Mouse (Mus musculus) MEL (cell line): ENCODE measurements at regions not wholly inside any gene's neighbourhood (a gene's known extent, or its start where the extent isn't known, plus 50 kb on each side); places are given as distances from the start of the nearest gene placed in this dataset.
A peak's percentile ranks its signal among the peaks of the same experiment; 100 is the strongest.

Experiments
- DNase-seq: peaks from one replicate; pipeline ENCODE4 v3.0.0; 2011; ENCODE audit warnings: low read depth, low spot score
- H3K27ac ChIP-seq: 2 replicates; pipeline ENCODE4 v1.5.1; 2012; ENCODE audit warnings: low read depth, mild to moderate bottlenecking, control low read depth, low read length, moderate library complexity; ENCODE audit not compliant: control insufficient read depth
- H3K27me3 ChIP-seq, 2 experiments: fragments of 150-350 bp in 1 of 2; sonication (generic) in 1 of 2; 2 replicates each; pipeline ENCODE4 v1.6.1; 2012; ENCODE audit warnings: low read length in 2 of 2, mild to moderate bottlenecking in 2 of 2, improper control_type of control experiment in 1 of 2, moderate library complexity in 1 of 2; ENCODE audit not compliant: insufficient read depth in 2 of 2, control insufficient read depth in 1 of 2
- H3K36me3 ChIP-seq, 2 experiments: 2 replicates each; pipeline ENCODE4 v1.6.1; 2012 to 2014; ENCODE audit warnings: low read length in 2 of 2, improper control_type of control experiment in 1 of 2, inconsistent platforms in 1 of 2, mild to moderate bottlenecking in 1 of 2; ENCODE audit not compliant: insufficient read depth in 2 of 2, control insufficient read depth in 1 of 2
- H3K4me1 ChIP-seq, 2 experiments: fragments of 150-350 bp in 1 of 2; sonication (generic) in 1 of 2; 2 replicates each; pipeline ENCODE4 v1.6.1; 2012; ENCODE audit warnings: low read length in 2 of 2, improper control_type of control experiment in 1 of 2, mild to moderate bottlenecking in 1 of 2; ENCODE audit not compliant: insufficient read depth in 2 of 2, control insufficient read depth in 1 of 2
- H3K4me3 ChIP-seq, 2 experiments: fragments of 150-350 bp in 1 of 2; sonication (generic) in 1 of 2; 2 replicates each; pipeline ENCODE4 v1.5.1; 2012; ENCODE audit warnings: low read depth in 2 of 2, low read length in 2 of 2, mild to moderate bottlenecking in 2 of 2, moderate library complexity in 2 of 2, control low read depth in 1 of 2, improper control_type of control experiment in 1 of 2; ENCODE audit not compliant: control insufficient read depth in 1 of 2, insufficient read depth in 1 of 2
- H3K79me2 ChIP-seq: 2 replicates; pipeline ENCODE4 v1.6.1; 2012; ENCODE audit warnings: mild to moderate bottlenecking, low read length, moderate library complexity; ENCODE audit not compliant: control insufficient read depth, poor library complexity, insufficient read depth
- H3K9ac ChIP-seq: 2 replicates; pipeline ENCODE4 v1.6.1; 2012; ENCODE audit warnings: low read depth, mild to moderate bottlenecking, control low read depth, low read length, moderate library complexity; ENCODE audit not compliant: control insufficient read depth, poor library complexity, severe bottlenecking
- H3K9me3 ChIP-seq: fragments of 150-350 bp; sonication (generic); replicated peaks from 2 replicates; pipeline ENCODE4 v1.6.1; 2012; ENCODE audit warnings: mild to moderate bottlenecking, low read length, improper control_type of control experiment, moderate library complexity; ENCODE audit not compliant: insufficient read depth
- BHLHE40 ChIP-seq: IDR thresholded peaks from 2 replicates; pipeline ENCODE4 v1.6.1; 2012; ENCODE audit warnings: low read depth, mild to moderate bottlenecking, inconsistent platforms, low read length, improper control_type of control experiment, borderline replicate concordance
- CHD1 ChIP-seq: IDR thresholded peaks from 2 replicates; pipeline ENCODE4 v1.6.1; 2012; ENCODE audit warnings: low read depth, mild to moderate bottlenecking, inconsistent platforms, low read length, improper control_type of control experiment
- CTCF ChIP-seq, 3 experiments: IDR thresholded peaks in 2 of 3; conservative IDR thresholded peaks in 1 of 3; 2 replicates each; pipeline ENCODE4 v1.5.1; 2011 to 2012; ENCODE audit warnings: low read length in 3 of 3, low read depth in 2 of 3, mild to moderate bottlenecking in 2 of 3, improper control_type of control experiment in 1 of 3, inconsistent platforms in 1 of 3, mixed read lengths in 1 of 3, moderate library complexity in 1 of 3; ENCODE audit not compliant: control insufficient read depth in 1 of 3, insufficient read depth in 1 of 3, poor library complexity in 1 of 3, severe bottlenecking in 1 of 3
- E2F4 ChIP-seq: IDR thresholded peaks from 2 replicates; pipeline ENCODE4 v1.6.1; 2011; ENCODE audit warnings: low read depth, low read length, improper control_type of control experiment, borderline replicate concordance
- HCFC1 ChIP-seq: IDR thresholded peaks from 2 replicates; pipeline ENCODE4 v1.6.1; 2012; ENCODE audit warnings: low read depth, mild to moderate bottlenecking, inconsistent platforms, low read length, improper control_type of control experiment, moderate library complexity
- JUND ChIP-seq: IDR thresholded peaks from 2 replicates; pipeline ENCODE4 v1.6.1; 2011; ENCODE audit warnings: low read depth, mild to moderate bottlenecking, improper control_type of control experiment, low read length
- KAT2A ChIP-seq: conservative IDR thresholded peaks from 2 replicates; pipeline ENCODE4 v1.6.1; 2012; ENCODE audit warnings: low read depth, low read length, improper control_type of control experiment, inconsistent platforms
- MAFK ChIP-seq: IDR thresholded peaks from 2 replicates; pipeline ENCODE4 v1.6.1; 2011; ENCODE audit warnings: low read depth, mild to moderate bottlenecking, low read length, improper control_type of control experiment, borderline replicate concordance
- MAZ ChIP-seq: IDR thresholded peaks from 2 replicates; pipeline ENCODE4 v1.6.1; 2012; ENCODE audit warnings: low read depth, mild to moderate bottlenecking, inconsistent platforms, low read length, improper control_type of control experiment
- MYB ChIP-seq: IDR thresholded peaks from 2 replicates; pipeline ENCODE4 v1.6.1; 2011; ENCODE audit warnings: mild to moderate bottlenecking, low read depth, low read length, improper control_type of control experiment
- NRF1 ChIP-seq: IDR thresholded peaks from 2 replicates; pipeline ENCODE4 v1.6.1; 2014; ENCODE audit warnings: low read depth, mild to moderate bottlenecking, inconsistent platforms, low read length, improper control_type of control experiment, moderate library complexity; ENCODE audit not compliant: poor library complexity, insufficient read depth, severe bottlenecking
- POLR2AphosphoS2 ChIP-seq: IDR thresholded peaks from 2 replicates; pipeline ENCODE4 v1.6.1; 2011; ENCODE audit warnings: low read length, improper control_type of control experiment
- SMC3 ChIP-seq: IDR thresholded peaks from 2 replicates; pipeline ENCODE4 v1.6.1; 2011; ENCODE audit warnings: low read depth, low read length, improper control_type of control experiment
- TAL1 ChIP-seq: IDR thresholded peaks from 2 replicates; pipeline ENCODE4 v1.6.1; 2012; ENCODE audit warnings: mild to moderate bottlenecking, inconsistent platforms, low read length, moderate library complexity, mixed read lengths
- TBP ChIP-seq: IDR thresholded peaks from 2 replicates; pipeline ENCODE4 v1.8.0; 2011; ENCODE audit warnings: low read depth, low read length, improper control_type of control experiment
- ZMIZ1 ChIP-seq: IDR thresholded peaks from 2 replicates; pipeline ENCODE4 v1.6.1; 2012; ENCODE audit warnings: low read depth, mild to moderate bottlenecking, inconsistent platforms, low read length, improper control_type of control experiment, moderate library complexity

DNA sequence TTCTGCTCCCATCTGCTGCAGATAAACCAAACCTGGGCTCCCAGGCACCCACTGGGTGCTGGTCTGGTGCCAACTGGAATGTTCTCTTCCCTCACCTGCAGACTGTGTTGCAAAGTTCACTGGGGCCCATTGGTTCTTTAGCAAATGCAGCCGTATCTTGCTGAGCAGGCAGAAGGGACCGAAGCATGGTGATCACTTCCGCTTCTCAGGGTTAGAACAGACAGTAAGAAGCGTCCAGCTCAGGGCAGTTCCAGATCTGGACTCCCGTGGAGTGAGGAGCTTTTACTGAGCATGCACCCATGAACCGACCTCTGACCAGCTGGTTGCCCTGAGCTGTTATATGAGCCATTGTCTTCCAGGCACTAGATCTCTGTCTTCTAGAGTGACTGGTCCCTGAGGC lies 97.1 kb downstream of the 9530068E07Rik start:
- Histone ChIP-seq H3K27ac (no peak overlapping the region), H3K9ac (no peak overlapping the region)

DNA sequence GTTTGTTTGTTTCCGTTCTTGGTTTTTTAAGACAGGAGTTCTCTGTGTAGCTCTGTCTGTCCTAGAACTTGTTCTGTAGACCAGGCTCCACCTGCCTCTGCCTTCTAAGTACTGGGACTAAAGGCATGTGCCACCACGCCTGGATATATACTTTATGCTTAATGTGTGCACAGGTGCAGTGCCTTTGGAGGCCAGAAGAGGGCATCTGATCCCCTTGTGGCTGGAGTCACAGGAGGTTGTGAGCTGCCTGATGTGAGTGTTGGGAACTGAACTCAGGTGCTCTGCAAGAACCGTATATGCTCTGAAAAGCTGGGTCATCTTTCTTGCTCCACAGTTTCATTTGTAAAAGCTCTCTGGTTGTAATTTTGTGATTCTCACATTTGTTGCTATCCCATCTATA lies 100.7 kb downstream of the 9530068E07Rik start:
- Histone ChIP-seq H3K27me3 (no peaks in the 10 kb centered on the region), H3K9me3 (no peaks in the 10 kb centered on the region), H3K79me2 (no peaks in the 10 kb centered on the region), H3K4me1 (no peaks in the 10 kb centered on the region), H3K4me3 (no peak overlapping the region), H3K27ac (no peak overlapping the region), H3K9ac (no peak overlapping the region), H3K36me3 (no peaks in the 10 kb centered on the region)
- TF ChIP-seq CTCF (IDR thresholded peaks at IDR 0.05 in 2 of 3, conservative IDR thresholded peaks at IDR 0.05 in 1 of 3; ENCODE audit: control insufficient read depth in 1 of 3, insufficient read depth in 1 of 3, low read depth in 2 of 3, low read length in 3 of 3, poor library complexity in 1 of 3, severe bottlenecking in 1 of 3) = peak; percentile 36 to 42 (median 36)
- no peak for TF ChIP-seq BHLHE40
- TF ChIP-seq SMC3 = 0 out of 2 replicates have a peak, but pooled peaks have one; percentile 28
- peak; percentile 20 for DNase-seq

More for the DNA sequence above, 97.1 kb downstream of the 9530068E07Rik start:
- H3K4me1 ChIP-seq = no peaks in the 10 kb centered on the region
- H3K4me3 ChIP-seq = no peak overlapping the region
- TF ChIP-seq BHLHE40 (no peak), ZMIZ1 (no peak), NRF1 (no peak), TBP (no peak), MAZ (no peak), TAL1 (no peak), JUND (no peak), HCFC1 (no peak), KAT2A (no peak), POLR2AphosphoS2 (no peak), CHD1 (no peak), MAFK (no peak), MYB (no peak), E2F4 (no peak)
- no peaks in the 10 kb centered on the region for H3K36me3 ChIP-seq
- no peaks in the 10 kb centered on the region for H3K79me2 ChIP-seq
- no peak for DNase-seq
- H3K27me3 ChIP-seq = no peaks in the 10 kb centered on the region
- H3K9me3 ChIP-seq = no peaks in the 10 kb centered on the region
